Mouse (Mus musculus) stomach, embryonic 15.5 days (tissue): ENCODE results near the gene 9330161L09Rik. TPM values are rescaled to one million over a fixed set of nuclear protein-coding genes. Genes with fewer than 3 reads are reported as not detected.

ENCODE experiments used
- ATAC-seq: fragments of 200-750 bp; cut with Nextera tagmentation; 2 replicates; pipeline ENCODE4 v1.8.0; 2017; ENCODE audit warnings: low read depth, moderate number of reproducible peaks, moderate TSS enrichment; ENCODE audit not compliant: insufficient read depth, low FRiP score
- H3K27ac ChIP-seq: fragments of 300-500 bp; sonication (generic); 2 replicates; pipeline ENCODE4 v1.5.1; 2015; ENCODE audit warnings: mild to moderate bottlenecking, inconsistent platforms
- H3K27me3 ChIP-seq: fragments of 300-500 bp; sonication (generic); replicated peaks from 2 replicates; pipeline ENCODE4 v1.6.1; 2015; ENCODE audit warnings: inconsistent platforms
- H3K36me3 ChIP-seq: fragments of 300-500 bp; sonication (generic); 2 replicates; pipeline ENCODE4 v1.6.1; 2015; ENCODE audit warnings: inconsistent platforms
- H3K4me1 ChIP-seq: fragments of 300-500 bp; sonication (generic); 2 replicates; pipeline ENCODE4 v1.6.1; 2015; ENCODE audit warnings: inconsistent platforms
- H3K4me2 ChIP-seq: fragments of 300-500 bp; sonication (generic); 2 replicates; pipeline ENCODE4 v1.6.1; 2015; ENCODE audit warnings: mild to moderate bottlenecking, inconsistent platforms
- H3K4me3 ChIP-seq: fragments of 300-500 bp; sonication (generic); replicated peaks from 2 replicates; pipeline ENCODE4 v1.5.1; 2015; ENCODE audit warnings: inconsistent platforms
- H3K9ac ChIP-seq: fragments of 300-500 bp; sonication (generic); 2 replicates; pipeline ENCODE4 v1.6.1; 2015; ENCODE audit warnings: inconsistent platforms
- H3K9me3 ChIP-seq: fragments of 300-500 bp; sonication (generic); 2 replicates; pipeline ENCODE4 v1.6.1; 2016; ENCODE audit warnings: inconsistent platforms
- WGBS: fragments of 180-500 bp; shearing (Covaris S2); methylation state at CpG from one replicate; pipeline ENCODE4 v1.1.7; 2015; 5-methylcytosine and 5-hydroxymethylcytosine counted together
- polyA plus RNA-seq: library from polyadenylated mRNA; unstranded; fragments of >200 nt; fragmentation: Nextera tagmentation; extraction: Ambion mirVana; gene quantifications from 2 replicates; pipeline ENCODE4 v1.2.1, GENCODE M21; 2015

The 9330161L09Rik gene
- polyA plus RNA-seq, 1 experiment from 2014 or later, result 0.49 TPM

GRCm38 (mm10) chr12:103360812-103361211 lies 46.8 kb downstream of the 9330161L09Rik start:
- H3K27ac ChIP-seq, result no peak overlapping the region
- H3K4me1 ChIP-seq, result no peaks in the 10 kb centered on the region; the same call in 1 of the 2 replicates
- H3K36me3 ChIP-seq, result no peaks in the 10 kb centered on the region
- no peaks in the 10 kb centered on the region for H3K9me3 ChIP-seq
- no peak overlapping the region for H3K4me3 ChIP-seq
- ATAC-seq, result no peak
- 80% methylated on average over 8 of the region's 8 CpGs for WGBS
- no peaks in the 10 kb centered on the region for H3K27me3 ChIP-seq
- no peak overlapping the region for H3K4me2 ChIP-seq
- H3K9ac ChIP-seq, result no peak overlapping the region

- Histone ChIP-seq H3K9ac (no peak overlapping the region), H3K27me3 (no peaks in the 10 kb centered on the region), H3K9me3 (no peaks in the 10 kb centered on the region), H3K4me3 (no peak overlapping the region), H3K36me3 (no peaks in the 10 kb centered on the region), H3K27ac (no peak overlapping the region), H3K4me2 (no peak overlapping the region), H3K4me1 (no peaks in the 10 kb centered on the region; the same call in 1 of the 2 replicates)
- 52% methylated on average over 4 of the region's 4 CpGs for WGBS
- no peak for ATAC-seq
These were observed 48.4 kb downstream of the 9330161L09Rik start for GRCm38 (mm10) chr12:103358951-103359801.

- ATAC-seq, result no peak
- no peak overlapping the region for H3K9ac ChIP-seq
- H3K4me1 ChIP-seq, result no peaks in the 10 kb centered on the region; the same call in 1 of the 2 replicates
- H3K4me2 ChIP-seq, result no peak overlapping the region
- H3K4me3 ChIP-seq, result no peak overlapping the region
- no peaks in the 10 kb centered on the region for H3K9me3 ChIP-seq
- H3K36me3 ChIP-seq, result no peaks in the 10 kb centered on the region
- 75% methylated on average over 8 of the region's 8 CpGs for WGBS
- no peaks in the 10 kb centered on the region for H3K27me3 ChIP-seq
- no peak overlapping the region for H3K27ac ChIP-seq
These were observed 49.4 kb downstream of the 9330161L09Rik start for GRCm38 (mm10) chr12:103358216-103358615.

Other genes with a start within 250 kb of the 9330161L09Rik start
- 1.4 TPM in 2 replicates for gene Prima1, start 165.7 kb downstream of the 9330161L09Rik start, polyA plus RNA-seq
- gene Fam181a, start 96.8 kb downstream of the 9330161L09Rik start, polyA plus RNA-seq, result not detected in 2 replicates
- 16.7 and 18.7 TPM in 2 replicates for gene Asb2, start 51.8 kb downstream of the 9330161L09Rik start, polyA plus RNA-seq
- gene Otub2, start 19.1 kb downstream of the 9330161L09Rik start, polyA plus RNA-seq, result 7.3 and 9.2 TPM in 2 replicates
- gene Ddx24, start 18.0 kb upstream of the 9330161L09Rik start, polyA plus RNA-seq, result 91.9 and 105 TPM in 2 replicates
- gene Ifi27, start 26.4 kb upstream of the 9330161L09Rik start, polyA plus RNA-seq, result 46.7 and 53.3 TPM in 2 replicates
- gene Ifi27l2a, start 35.9 kb upstream of the 9330161L09Rik start, polyA plus RNA-seq, result 24.8 and 25.2 TPM in 2 replicates
- 7.0 and 7.8 TPM in 2 replicates for gene Ifi27l2b, start 49.4 kb upstream of the 9330161L09Rik start, polyA plus RNA-seq
- 1.5 and 1.8 TPM in 2 replicates for gene Ppp4r4, start 124.5 kb upstream of the 9330161L09Rik start, polyA plus RNA-seq
- 2.8 and 4.6 TPM in 2 replicates for gene Serpina10, start 223.6 kb upstream of the 9330161L09Rik start, polyA plus RNA-seq
- 300 and 304 TPM in 2 replicates for gene Serpina6, start 249.4 kb upstream of the 9330161L09Rik start, polyA plus RNA-seq